Mouse (Mus musculus): ENCODE measurements around the gene Cdc42se1. TPM values are rescaled to one million over a fixed set of nuclear protein-coding genes. Genes with fewer than 3 reads are reported as not detected.
A peak's percentile ranks its signal among the peaks of the same experiment; 100 is the strongest.

Cdc42se1 gene
- polyA plus RNA-seq, 1 experiment: 41.6 TPM

- Histone ChIP-seq H3K4me3 (ENCODE audit: low read depth, low read length) (peak within 1 kb of the TSS; percentile 64), H3K27ac (ENCODE audit: insufficient read depth, low read depth, low read length) (peak within 1 kb of the TSS; percentile 100), H3K4me1 (ENCODE audit: control insufficient read depth, insufficient read depth, insufficient read length, low read length) (peaks cover 26% of the 10 kb centered on the region), H3K36me3 (ENCODE audit: control insufficient read depth, insufficient read depth, low read length) (peaks cover 48% of the 10 kb centered on the region), H3K27me3 (ENCODE audit: control insufficient read depth, insufficient read depth, low read length) (no peaks in the 10 kb centered on the region)
- TF ChIP-seq CTCF (IDR thresholded peaks at IDR 0.05; ENCODE audit: extremely low read depth, insufficient read length, insufficient replicate concordance, low read depth, low read length): no peak
- no peak for TF ChIP-seq POLR2A (IDR thresholded peaks at IDR 0.05; ENCODE audit: low read depth, low read length)
- WGBS: 57% methylated on average over 13 of the region's 13 CpGs
These were observed 3.0 kb downstream of the Cdc42se1 start, which contains the start of gene Mllt11 for GRCm38 (mm10) chr3:95231298-95232221. Mllt11 (minus strand) TSS chr3:95232171.

GRCm38 (mm10) chr3:95232771-95233170 lies 4.2 kb downstream of the Cdc42se1 start:
- Histone ChIP-seq H3K27ac (ENCODE audit: insufficient read depth, low read depth, low read length) (peak overlapping the region; percentile 32; the same call in 1 of the 2 replicates), H3K27me3 (ENCODE audit: control insufficient read depth, insufficient read depth, low read length) (no peaks in the 10 kb centered on the region), H3K4me1 (ENCODE audit: control insufficient read depth, insufficient read depth, insufficient read length, low read length) (peaks cover 26% of the 10 kb centered on the region), H3K36me3 (ENCODE audit: control insufficient read depth, insufficient read depth, low read length) (peaks cover 50% of the 10 kb centered on the region), H3K4me3 (ENCODE audit: low read depth, low read length) (no peak overlapping the region)
- TF ChIP-seq POLR2A (IDR thresholded peaks at IDR 0.05; ENCODE audit: low read depth, low read length): no peak
- TF ChIP-seq CTCF (IDR thresholded peaks at IDR 0.05; ENCODE audit: extremely low read depth, insufficient read length, insufficient replicate concordance, low read depth, low read length): no peak
- WGBS: 54% methylated on average over 7 of the region's 7 CpGs

- no peak overlapping the region for H3K27ac ChIP-seq (ENCODE audit: insufficient read depth, low read depth, low read length)
- no peaks in the 10 kb centered on the region for H3K27me3 ChIP-seq (ENCODE audit: control insufficient read depth, insufficient read depth, low read length)
- peaks cover 23% of the 10 kb centered on the region for H3K4me1 ChIP-seq (ENCODE audit: control insufficient read depth, insufficient read depth, insufficient read length, low read length)
- H3K4me3 ChIP-seq (ENCODE audit: low read depth, low read length): no peak overlapping the region
- WGBS: 90% methylated on average over 16 of the region's 16 CpGs
- TF ChIP-seq POLR2A (IDR thresholded peaks at IDR 0.05; ENCODE audit: low read depth, low read length): no peak
- TF ChIP-seq CTCF (IDR thresholded peaks at IDR 0.05; ENCODE audit: extremely low read depth, insufficient read length, insufficient replicate concordance, low read depth, low read length): no peak
- H3K36me3 ChIP-seq (ENCODE audit: control insufficient read depth, insufficient read depth, low read length): peaks cover 50% of the 10 kb centered on the region
These were observed 4.9 kb downstream of the Cdc42se1 start for GRCm38 (mm10) chr3:95233303-95233980.

DNA sequence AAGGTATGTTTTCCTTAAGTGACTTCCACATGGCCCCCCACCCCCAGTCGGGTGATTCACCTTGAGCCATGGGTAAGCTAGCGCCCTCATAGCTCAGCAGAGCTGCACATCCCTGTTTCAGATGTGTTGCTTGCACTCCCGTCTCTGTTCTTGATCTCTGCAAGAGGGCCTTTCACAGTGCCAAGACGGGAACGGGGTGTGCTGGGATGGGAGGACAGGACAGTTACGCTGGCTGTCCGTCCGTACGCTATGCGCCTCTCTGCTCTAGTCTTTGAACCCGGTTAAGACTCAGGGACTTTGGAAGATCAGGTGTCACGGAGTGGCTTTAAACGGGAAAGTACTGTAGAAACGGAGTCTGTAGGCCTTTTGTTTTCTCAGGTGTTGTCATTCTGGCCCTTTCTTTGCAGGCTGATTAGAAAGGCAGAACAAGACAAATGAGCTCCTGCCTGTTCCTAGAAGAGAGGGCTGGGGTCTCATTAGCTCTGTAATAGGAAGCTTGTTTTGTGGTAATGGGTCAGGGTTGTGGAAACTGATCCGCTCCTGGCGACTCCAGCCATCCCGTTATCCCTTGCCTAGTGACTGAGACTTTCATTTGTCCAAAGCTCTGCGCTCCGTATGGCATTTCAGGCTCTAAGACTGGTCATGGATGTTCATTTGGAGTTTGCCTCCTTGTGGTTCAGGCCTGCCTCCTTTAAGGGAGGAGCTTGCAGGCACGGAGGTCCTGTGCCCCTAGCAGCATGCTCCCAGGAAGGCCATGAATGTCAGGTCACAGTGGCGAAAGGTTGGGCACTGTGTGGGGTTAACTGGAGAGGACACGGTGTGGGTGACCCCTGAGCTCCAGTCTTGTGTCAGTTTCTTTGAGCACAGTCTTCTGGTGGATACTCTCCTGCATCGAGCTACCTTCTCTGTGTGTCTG lies 7.1 kb downstream of the Cdc42se1 start:
- Histone ChIP-seq H3K36me3 (ENCODE audit: control insufficient read depth, insufficient read depth, low read length) (peaks cover 50% of the 10 kb centered on the region), H3K4me3 (ENCODE audit: low read depth, low read length) (no peak overlapping the region), H3K27me3 (ENCODE audit: control insufficient read depth, insufficient read depth, low read length) (no peaks in the 10 kb centered on the region), H3K27ac (ENCODE audit: insufficient read depth, low read depth, low read length) (no peak overlapping the region), H3K4me1 (ENCODE audit: control insufficient read depth, insufficient read depth, insufficient read length, low read length) (peaks cover 22% of the 10 kb centered on the region)
- no peak for TF ChIP-seq CTCF (IDR thresholded peaks at IDR 0.05; ENCODE audit: extremely low read depth, insufficient read length, insufficient replicate concordance, low read depth, low read length)
- no peak for TF ChIP-seq POLR2A (IDR thresholded peaks at IDR 0.05; ENCODE audit: low read depth, low read length)
- WGBS: 89% methylated on average over 23 of the region's 23 CpGs

GRCm38 (mm10) chr3:95237541-95238099 lies 9.1 kb downstream of the Cdc42se1 start:
- WGBS: 60% methylated on average over 8 of the region's 8 CpGs

GRCm38 (mm10) chr3:95239022-95239421 lies 10.5 kb downstream of the Cdc42se1 start:
- no peaks in the 10 kb centered on the region for H3K27me3 ChIP-seq (ENCODE audit: control insufficient read depth, insufficient read depth, low read length)
- no peak overlapping the region for H3K4me3 ChIP-seq (ENCODE audit: low read depth, low read length)
- no peaks in the 10 kb centered on the region for H3K4me1 ChIP-seq (ENCODE audit: control insufficient read depth, insufficient read depth, insufficient read length, low read length)
- 82% methylated on average over 6 of the region's 6 CpGs for WGBS
- TF ChIP-seq POLR2A (IDR thresholded peaks at IDR 0.05; ENCODE audit: low read depth, low read length) (no peak), CTCF (IDR thresholded peaks at IDR 0.05; ENCODE audit: extremely low read depth, insufficient read length, insufficient replicate concordance, low read depth, low read length) (no peak)
- no peak overlapping the region for H3K27ac ChIP-seq (ENCODE audit: insufficient read depth, low read depth, low read length)
- peaks cover 25% of the 10 kb centered on the region for H3K36me3 ChIP-seq (ENCODE audit: control insufficient read depth, insufficient read depth, low read length)

More at GRCm38 (mm10) chr3:95237541-95238099, 9.1 kb downstream of the Cdc42se1 start:
- peaks cover 2% of the 10 kb centered on the region; the same call in 1 of the 2 replicates for H3K4me1 ChIP-seq (ENCODE audit: control insufficient read depth, insufficient read depth, insufficient read length, low read length)
- no peak overlapping the region for H3K27ac ChIP-seq (ENCODE audit: insufficient read depth, low read depth, low read length)
- H3K4me3 ChIP-seq (ENCODE audit: low read depth, low read length): no peak overlapping the region
- no peaks in the 10 kb centered on the region for H3K27me3 ChIP-seq (ENCODE audit: control insufficient read depth, insufficient read depth, low read length)
- peaks cover 38% of the 10 kb centered on the region for H3K36me3 ChIP-seq (ENCODE audit: control insufficient read depth, insufficient read depth, low read length)
- TF ChIP-seq CTCF (IDR thresholded peaks at IDR 0.05; ENCODE audit: extremely low read depth, insufficient read length, insufficient replicate concordance, low read depth, low read length): no peak
- TF ChIP-seq POLR2A (IDR thresholded peaks at IDR 0.05; ENCODE audit: low read depth, low read length): no peak

Measured in small intestine, adult 2 months (tissue).